Mouse (Mus musculus): ENCODE results near the gene Rpl13.

- TF ChIP-seq POLR2A (IDR thresholded peaks at IDR 0.05; ENCODE audit: extremely low read depth, insufficient read depth, low read length) (no peak), CTCF (IDR thresholded peaks at IDR 0.05; ENCODE audit: low read depth, low read length) (peak; percentile 30; the same call in 1 of the 2 replicates)
These were observed 30.8 kb downstream of the Rpl13 start for GRCm38 (mm10) chr8:123132953-123133352.
